Mouse (Mus musculus): Measurements from ENCODE around the gene 2310057M21Rik. TPM values are rescaled to one million over a fixed set of nuclear protein-coding genes. Genes with fewer than 3 reads are reported as not detected.

Gene 2310057M21Rik
- 21.3 and 21.7 TPM in 2 replicates for polyA plus RNA-seq (2021; fragmentation: Nextera tagmentation)
- long read RNA-seq, experiment 1, full-length matches to known transcripts: 29 of 34 reads
- long read RNA-seq, experiment 1, partial matches to known transcripts: 3 of 34 reads
- long read RNA-seq, experiment 1, other reads (novel, unspliced or antisense): 2 of 34 reads
- long read RNA-seq, experiment 2, full-length matches to known transcripts: 129 of 144 reads
- long read RNA-seq, experiment 2, partial matches to known transcripts: 3 of 144 reads
- long read RNA-seq, experiment 2, other reads (novel, unspliced or antisense): 12 of 144 reads

GRCm38 (mm10) chr7:131362615-131363300 lies at the start of gene 2310057M21Rik:
Gene 2310057M21Rik, minus strand, starts transcription at chr7:131362759.

GRCm38 (mm10) chr7:131410416-131411058 lies 48.0 kb upstream of the 2310057M21Rik start, which contains the start of the genes Ikzf5 and Acadsb:
Gene Ikzf5, minus strand, starts transcription at chr7:131410521.
Gene Acadsb, plus strand, starts transcription at chr7:131410601.

GRCm38 (mm10) chr7:131370648-131371469 lies 8.3 kb upstream of the 2310057M21Rik start, which contains the start of gene Pstk:
Gene Pstk, plus strand, starts transcription at chr7:131371141.

GRCm38 (mm10) chr7:131333564-131333963 lies 29.0 kb downstream of the 2310057M21Rik start, which contains the start of gene Fam24a:
Gene Fam24a, plus strand, starts transcription at chr7:131333864.

GRCm38 (mm10) chr7:131329416-131329815 lies 33.1 kb downstream of the 2310057M21Rik start, which contains the start of gene Fam24b:
Gene Fam24b, minus strand, starts transcription at chr7:131329516.

GRCm38 (mm10) chr7:131322192-131322591 lies 40.4 kb downstream of the 2310057M21Rik start, which contains the start of gene Cuzd1:
Gene Cuzd1, minus strand, starts transcription at chr7:131322292.

Other genes with a start within 250 kb of the 2310057M21Rik start
- not detected in 2 replicates for gene 4933402N03Rik, start 216.4 kb downstream of the 2310057M21Rik start, polyA plus RNA-seq (2021; fragmentation: Nextera tagmentation)
- 0.05 TPM in 1 of 2 replicates, not detected in the other for gene 5430419D17Rik, start 188.4 kb downstream of the 2310057M21Rik start, polyA plus RNA-seq (2021; fragmentation: Nextera tagmentation)
- gene Cuzd1, start 40.5 kb downstream of the 2310057M21Rik start, polyA plus RNA-seq (2021; fragmentation: Nextera tagmentation): 0.11 TPM in 2 replicates
- gene Fam24b, start 33.2 kb downstream of the 2310057M21Rik start, polyA plus RNA-seq (2021; fragmentation: Nextera tagmentation): not detected in 2 replicates
- 0.21 TPM in 1 of 2 replicates, not detected in the other for gene Fam24a, start 28.9 kb downstream of the 2310057M21Rik start, polyA plus RNA-seq (2021; fragmentation: Nextera tagmentation)
- gene Pstk, start 8.4 kb upstream of the 2310057M21Rik start, polyA plus RNA-seq (2021; fragmentation: Nextera tagmentation): 44.6 and 53.0 TPM in 2 replicates
- 11.6 and 13.0 TPM in 2 replicates for gene Ikzf5, start 47.8 kb upstream of the 2310057M21Rik start, polyA plus RNA-seq (2021; fragmentation: Nextera tagmentation)
- 45.5 and 49.5 TPM in 2 replicates for gene Acadsb, start 47.8 kb upstream of the 2310057M21Rik start, polyA plus RNA-seq (2021; fragmentation: Nextera tagmentation)
- gene Hmx3, start 180.1 kb upstream of the 2310057M21Rik start, polyA plus RNA-seq (2021; fragmentation: Nextera tagmentation): not detected in 2 replicates
- gene Hmx2, start 186.0 kb upstream of the 2310057M21Rik start, polyA plus RNA-seq (2021; fragmentation: Nextera tagmentation): not detected in 2 replicates
- 125 and 136 TPM in 2 replicates for gene Bub3, start 197.5 kb upstream of the 2310057M21Rik start, polyA plus RNA-seq (2021; fragmentation: Nextera tagmentation)

All from layer of hippocampus, adult 6 months (tissue).